Mouse (Mus musculus): ENCODE data around the gene Atn1.
"Not testable (repeated sequence)": the region's sequence is repeated elsewhere in the genome, so short reads cannot be mapped to it uniquely, and the experiment has no call there.

The Atn1 gene

GRCm38 (mm10) chr6:124755831-124756595 is at the start of gene Atn1, which contains the start of gene Gm45234:
Atn1 (minus strand) TSS chr6:124756524.
Gm45234 (minus strand) TSS chr6:124756021.
- peak; percentile 68 for DNase-seq (ENCODE audit: low spot score)

- peak; percentile 94 for DNase-seq (ENCODE audit: low spot score)
Observed at GRCm38 (mm10) chr6:124805341-124806321, 49.3 kb upstream of the Atn1 start.

GRCm38 (mm10) chr6:124804341-124804740 is 48.0 kb upstream of the Atn1 start:
- DNase-seq (ENCODE audit: low spot score), result no peak

GRCm38 (mm10) chr6:124803691-124804090 is 47.4 kb upstream of the Atn1 start:
- DNase-seq (ENCODE audit: low spot score), result not testable (repeated sequence)

GRCm38 (mm10) chr6:124803061-124803460 is 46.7 kb upstream of the Atn1 start:
- no peak for DNase-seq (ENCODE audit: low spot score)

GRCm38 (mm10) chr6:124802400-124802799 is 46.1 kb upstream of the Atn1 start:
- not testable (repeated sequence) for DNase-seq (ENCODE audit: low spot score)

- DNase-seq (ENCODE audit: low spot score), result no peak
Observed at GRCm38 (mm10) chr6:124796200-124796599, 39.9 kb upstream of the Atn1 start.

GRCm38 (mm10) chr6:124795781-124796180 is 39.5 kb upstream of the Atn1 start:
- no peak for DNase-seq (ENCODE audit: low spot score)

- DNase-seq (ENCODE audit: low spot score), result no peak
Observed at GRCm38 (mm10) chr6:124791911-124792310, 35.6 kb upstream of the Atn1 start.

GRCm38 (mm10) chr6:124790121-124790520 is 33.8 kb upstream of the Atn1 start:
- no peak for DNase-seq (ENCODE audit: low spot score)

GRCm38 (mm10) chr6:124789519-124789918 is 33.2 kb upstream of the Atn1 start:
- DNase-seq (ENCODE audit: low spot score), result no peak

- no peak for DNase-seq (ENCODE audit: low spot score)
Observed at GRCm38 (mm10) chr6:124787722-124788121, 31.4 kb upstream of the Atn1 start.

GRCm38 (mm10) chr6:124786756-124787420 is 30.6 kb upstream of the Atn1 start:
- no peak for DNase-seq (ENCODE audit: low spot score)

GRCm38 (mm10) chr6:124782436-124782835 is 26.1 kb upstream of the Atn1 start:
- peak; percentile 49 for DNase-seq (ENCODE audit: low spot score)

- DNase-seq (ENCODE audit: low spot score), result no peak
Observed at GRCm38 (mm10) chr6:124780917-124781316, 24.6 kb upstream of the Atn1 start.

- DNase-seq (ENCODE audit: low spot score), result no peak
Observed at GRCm38 (mm10) chr6:124779984-124780416, 23.7 kb upstream of the Atn1 start.

- peak; percentile 83 for DNase-seq (ENCODE audit: low spot score)
Observed at GRCm38 (mm10) chr6:124779222-124779983, 23.1 kb upstream of the Atn1 start, which contains the start of gene Lrrc23. Lrrc23 (minus strand) TSS chr6:124779727.

- no peak for DNase-seq (ENCODE audit: low spot score)
Observed at GRCm38 (mm10) chr6:124770511-124770910, 14.2 kb upstream of the Atn1 start.

- no peak for DNase-seq (ENCODE audit: low spot score)
Observed at GRCm38 (mm10) chr6:124770013-124770412, 13.7 kb upstream of the Atn1 start.

- DNase-seq (ENCODE audit: low spot score), result peak; percentile 71
Observed at GRCm38 (mm10) chr6:124769101-124769765, 12.9 kb upstream of the Atn1 start, which contains the start of gene Eno2. Eno2 (minus strand) TSS chr6:124769673.

- peak; percentile 30 for DNase-seq (ENCODE audit: low spot score)
Observed at GRCm38 (mm10) chr6:124768704-124769044, 12.3 kb upstream of the Atn1 start.
